Mouse (Mus musculus) erythroblast, embryonic 14.5 days (primary cell): Measurements from ENCODE around the gene Nsun6. TPM values are rescaled to one million over a fixed set of nuclear protein-coding genes. Genes with fewer than 3 reads are reported as not detected.

Experiments used
- H3K27me3 ChIP-seq: 2 replicates; pipeline ENCODE4 v1.6.1; 2012; ENCODE audit warnings: inconsistent platforms; ENCODE audit not compliant: control insufficient read depth
- H3K36me3 ChIP-seq: 2 replicates; pipeline ENCODE4 v1.6.1; 2012; ENCODE audit warnings: mild to moderate bottlenecking, inconsistent platforms; ENCODE audit not compliant: control insufficient read depth
- H3K4me1 ChIP-seq: 2 replicates; pipeline ENCODE4 v1.6.1; 2012; ENCODE audit warnings: inconsistent platforms; ENCODE audit not compliant: control insufficient read depth
- H3K4me3 ChIP-seq: replicated peaks from 2 replicates; pipeline ENCODE3; 2012; ENCODE audit warnings: moderate library complexity, mild to moderate bottlenecking, inconsistent platforms
- H3K9me3 ChIP-seq: 2 replicates; pipeline ENCODE4 v1.6.1; 2012; ENCODE audit warnings: low read length, inconsistent platforms, mixed read lengths; ENCODE audit not compliant: control insufficient read depth
- GATA1 ChIP-seq: IDR thresholded peaks from 2 replicates; pipeline ENCODE4 v1.6.1; 2012; ENCODE audit warnings: low read length, inconsistent platforms, mixed read lengths
- TAL1 ChIP-seq: IDR thresholded peaks from 3 replicates; pipeline ENCODE4 v1.6.1; 2012; ENCODE audit warnings: low read length, inconsistent platforms, mixed read lengths
- polyA plus RNA-seq: library from polyadenylated mRNA; stranded (reverse); fragments of >175 nt; gene quantifications from 2 replicates; pipeline ENCODE4 v1.2.3, GENCODE M21; 2012

The Nsun6 gene
- polyA plus RNA-seq, result 0.26 TPM in 1 of 2 replicates, not detected in the other

DNA sequence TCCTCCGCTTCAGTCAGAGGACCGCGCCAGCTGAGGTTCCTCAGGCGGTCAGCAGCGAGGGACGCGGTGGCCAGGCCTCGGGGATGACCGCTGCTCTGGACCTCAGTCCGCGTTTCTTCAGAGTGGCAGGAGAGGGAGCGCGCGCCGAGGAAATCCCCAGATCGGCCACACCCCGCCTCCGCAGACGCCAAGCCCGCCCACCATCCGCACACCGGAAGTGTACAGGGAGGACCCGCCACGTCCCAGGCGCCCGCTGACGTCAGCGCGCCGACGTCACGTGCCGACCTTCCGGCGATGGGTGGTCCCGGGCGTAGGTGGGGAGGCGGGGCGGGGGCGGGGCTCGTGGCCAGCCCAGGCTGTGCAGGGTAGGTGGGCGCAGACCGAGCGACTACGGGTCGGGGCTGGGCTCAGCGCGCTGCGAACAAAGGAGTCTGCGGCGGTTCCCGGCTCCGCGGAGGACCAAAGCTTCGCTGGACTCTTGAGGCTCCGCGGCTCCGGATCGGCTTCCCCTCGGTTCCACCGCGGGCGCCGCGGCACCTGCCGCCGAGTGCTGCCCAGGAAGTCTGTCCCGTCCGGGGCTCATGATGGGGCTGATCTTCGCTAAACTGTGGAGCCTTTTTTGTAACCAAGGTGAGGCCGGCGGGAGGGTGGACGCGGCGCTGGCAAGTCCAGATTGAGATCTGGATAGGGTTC lies at the start of gene Nsun6:
TSS of gene Nsun6 (minus strand) at position 125 of the 693 bp plus-strand sequence.
- no peaks in the 10 kb centered on the region for H3K27me3 ChIP-seq
- H3K4me3 ChIP-seq, result peak within 1 kb of the TSS; percentile 95
- no peaks in the 10 kb centered on the region for H3K36me3 ChIP-seq
- H3K9me3 ChIP-seq, result no peaks in the 10 kb centered on the region
- TF ChIP-seq GATA1 (no peak), TAL1 (no peak)
- H3K4me1 ChIP-seq, result peaks cover 29% of the 10 kb centered on the region

DNA sequence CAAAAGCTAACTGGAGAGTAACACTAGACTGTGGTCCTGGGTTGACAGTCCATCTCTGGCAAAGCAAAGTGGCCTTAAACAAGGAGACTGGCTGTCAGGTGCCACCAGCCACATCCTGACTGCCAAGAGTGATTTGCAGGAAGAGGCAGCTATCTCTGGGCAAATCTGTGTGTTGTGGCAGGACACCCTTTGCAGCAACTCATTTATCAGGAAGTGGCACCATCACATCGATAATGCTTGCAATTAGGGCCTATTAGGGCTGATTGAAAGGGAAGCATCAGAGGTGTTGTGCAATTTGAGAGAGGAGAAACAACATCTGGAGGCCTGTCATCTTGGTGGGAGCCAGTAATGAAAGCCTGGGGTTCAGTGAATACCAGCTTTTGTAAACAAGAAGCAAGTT lies 49.5 kb upstream of the Nsun6 start:
- H3K4me3 ChIP-seq, result no peak overlapping the region
- TF ChIP-seq GATA1 (no peak), TAL1 (no peak)
- H3K4me1 ChIP-seq, result no peaks in the 10 kb centered on the region
- H3K36me3 ChIP-seq, result no peaks in the 10 kb centered on the region
- no peaks in the 10 kb centered on the region for H3K27me3 ChIP-seq
- H3K9me3 ChIP-seq, result no peaks in the 10 kb centered on the region

DNA sequence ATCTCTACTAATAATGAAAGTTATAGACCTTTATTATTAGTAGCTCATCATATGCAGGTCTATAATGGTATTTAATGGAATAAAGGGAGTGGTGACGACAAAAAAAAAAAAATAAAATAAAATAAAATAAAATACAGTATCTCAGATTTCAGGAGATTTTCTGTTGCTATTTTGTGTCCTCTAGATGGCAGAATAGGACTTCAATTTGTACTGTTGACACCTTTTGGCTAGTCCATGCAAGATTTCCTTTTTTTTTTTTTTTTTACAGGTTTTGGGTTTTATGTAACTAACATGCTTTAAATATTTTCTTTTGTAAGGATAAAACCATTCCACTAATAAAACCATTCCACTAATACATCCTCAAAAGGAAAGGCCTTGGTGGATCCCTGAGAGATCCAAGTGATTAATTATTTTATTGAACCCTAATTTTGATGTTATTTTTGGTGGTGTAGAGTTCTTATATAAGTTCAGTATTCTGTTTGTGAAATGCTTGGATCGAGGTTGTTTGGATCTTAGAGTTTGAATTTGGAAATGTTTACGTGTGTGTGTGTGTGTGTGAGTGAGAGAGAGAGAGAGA lies 41.7 kb upstream of the Nsun6 start:
- Histone ChIP-seq H3K36me3 (no peaks in the 10 kb centered on the region), H3K27me3 (no peaks in the 10 kb centered on the region), H3K4me1 (no peaks in the 10 kb centered on the region), H3K4me3 (no peak overlapping the region), H3K9me3 (no peaks in the 10 kb centered on the region)
- no peak for TF ChIP-seq TAL1

DNA sequence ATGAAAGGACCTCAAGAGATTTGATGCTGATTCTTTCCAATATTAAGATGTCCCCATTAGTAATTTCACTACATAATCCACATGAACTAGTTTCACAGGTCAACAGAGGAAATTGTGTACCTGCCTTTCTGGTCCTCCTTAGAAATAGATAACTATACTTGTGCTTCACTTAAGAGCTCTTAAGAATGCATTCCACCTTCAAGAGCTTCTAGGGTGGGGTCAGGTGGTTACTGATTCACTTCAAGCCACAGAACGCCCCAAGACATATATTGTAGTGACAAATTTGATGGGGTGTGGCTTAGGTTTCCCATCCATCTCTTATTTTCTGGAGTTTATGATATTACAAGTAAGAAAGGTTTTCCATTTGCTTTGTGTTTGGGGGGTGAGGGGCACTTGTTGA lies 32.4 kb upstream of the Nsun6 start:
- Histone ChIP-seq H3K27me3 (no peaks in the 10 kb centered on the region), H3K9me3 (no peaks in the 10 kb centered on the region), H3K36me3 (peaks cover 2% of the 10 kb centered on the region), H3K4me3 (no peak overlapping the region), H3K4me1 (no peaks in the 10 kb centered on the region)
- TF ChIP-seq TAL1, result no peak
- no peak for TF ChIP-seq GATA1

DNA sequence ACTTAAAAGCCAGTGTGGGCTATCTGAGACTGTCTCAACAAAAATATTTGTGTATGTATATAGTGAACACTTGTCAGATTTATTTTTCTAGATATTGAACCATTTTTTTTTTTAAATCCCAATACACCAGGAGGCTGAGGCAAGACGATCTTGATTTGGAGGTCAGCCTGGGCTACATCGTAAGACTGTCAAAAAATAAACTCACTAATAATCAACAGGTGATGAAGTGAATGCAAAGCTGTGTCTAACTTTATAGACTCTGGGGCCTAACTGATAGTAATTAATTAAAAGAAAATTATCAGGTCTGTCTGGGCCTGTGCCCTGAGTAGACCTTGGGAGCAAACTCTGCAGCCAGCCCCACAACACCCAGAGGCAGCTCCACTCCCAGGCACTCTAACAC lies 28.8 kb upstream of the Nsun6 start:
- Histone ChIP-seq H3K9me3 (no peaks in the 10 kb centered on the region), H3K36me3 (peaks cover 5% of the 10 kb centered on the region), H3K4me3 (no peak overlapping the region), H3K4me1 (no peaks in the 10 kb centered on the region), H3K27me3 (no peaks in the 10 kb centered on the region)
- TF ChIP-seq GATA1 (no peak), TAL1 (no peak)

DNA sequence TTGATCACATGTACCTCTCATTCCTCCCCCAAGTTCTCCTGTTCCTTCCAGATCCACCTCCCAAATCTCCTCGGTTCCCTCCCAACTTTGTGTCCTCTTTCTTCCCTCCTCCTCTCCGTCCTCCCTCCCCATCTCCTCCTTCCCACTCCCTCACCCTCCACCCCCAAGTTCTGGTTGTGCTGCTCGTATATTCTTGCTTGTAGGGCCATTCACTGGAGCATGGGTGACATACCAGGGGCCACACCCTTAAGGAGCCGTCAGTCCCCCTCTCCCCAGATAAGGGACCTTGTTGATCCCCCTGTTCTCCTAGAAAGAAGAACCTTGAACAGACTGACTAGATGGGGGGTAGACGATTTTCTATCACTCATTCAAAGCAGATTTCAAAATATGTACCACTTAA lies 12.2 kb upstream of the Nsun6 start:
- Histone ChIP-seq H3K4me3 (no peak overlapping the region), H3K4me1 (peaks cover 5% of the 10 kb centered on the region), H3K9me3 (no peaks in the 10 kb centered on the region), H3K27me3 (no peaks in the 10 kb centered on the region), H3K36me3 (peaks cover 17% of the 10 kb centered on the region)
- TF ChIP-seq GATA1 (no peak), TAL1 (no peak)

DNA sequence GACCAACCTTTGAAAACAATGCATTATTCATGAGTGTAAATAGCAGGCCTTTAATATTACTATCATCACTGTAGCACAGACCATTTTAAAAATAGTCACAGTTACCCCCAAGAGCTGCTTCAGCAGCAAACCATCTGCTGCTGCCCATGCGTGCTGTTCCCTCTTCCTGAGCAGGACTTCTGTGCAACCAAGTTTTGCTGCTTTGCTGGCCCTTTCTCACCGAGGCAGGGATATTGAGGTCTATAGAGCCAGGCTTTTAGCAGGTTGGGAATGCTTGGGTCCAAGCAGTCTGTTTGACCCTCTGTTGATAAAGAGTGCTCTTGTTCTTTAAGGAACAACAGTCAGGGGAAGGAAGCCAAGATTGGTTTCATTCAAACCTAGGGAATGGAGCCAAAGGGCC lies 10.6 kb upstream of the Nsun6 start:
- no peaks in the 10 kb centered on the region for H3K27me3 ChIP-seq

DNA sequence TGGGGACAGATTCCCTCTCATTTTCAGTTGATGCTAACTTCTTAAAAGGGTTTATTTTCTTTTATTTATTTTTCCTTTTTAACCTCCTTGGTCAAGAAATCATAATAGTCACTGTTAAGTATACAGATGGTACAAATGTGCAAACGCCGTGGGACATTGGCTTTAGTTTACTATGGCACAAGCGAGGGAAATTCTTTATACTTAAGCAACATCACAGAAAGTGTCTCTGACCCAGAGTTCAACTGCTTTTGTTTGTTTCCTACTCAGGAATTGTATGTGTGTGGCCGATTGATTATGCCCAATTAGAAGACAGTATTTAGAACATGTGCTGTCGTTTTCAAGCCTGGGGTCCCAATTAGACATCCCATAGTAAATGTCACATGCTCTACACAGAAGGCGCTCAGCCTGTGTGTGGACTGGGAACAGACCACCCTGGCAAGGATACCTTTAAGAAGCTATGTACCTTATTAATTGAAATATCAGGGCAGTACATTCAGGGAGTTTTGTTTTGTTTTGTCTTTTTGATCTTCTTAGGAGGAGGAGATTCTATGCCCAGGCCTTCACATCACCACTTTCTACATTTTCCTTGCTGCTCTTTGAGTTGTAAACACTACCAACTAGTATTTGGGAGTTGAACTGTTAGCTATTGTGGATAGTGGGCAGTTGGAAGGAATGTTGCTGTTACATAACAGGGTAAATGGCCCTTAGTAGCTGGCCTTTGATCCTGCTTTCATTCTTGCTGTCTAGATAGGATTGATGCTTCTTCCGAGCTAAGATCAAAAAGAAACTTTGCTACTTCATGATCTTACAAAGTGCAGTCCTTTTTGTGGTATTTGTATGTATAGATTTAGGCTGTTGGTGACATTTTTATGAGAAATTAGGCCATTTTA lies 9.8 kb upstream of the Nsun6 start:
- Histone ChIP-seq H3K27me3 (no peaks in the 10 kb centered on the region), H3K4me1 (peaks cover 7% of the 10 kb centered on the region), H3K9me3 (no peaks in the 10 kb centered on the region), H3K36me3 (peaks cover 8% of the 10 kb centered on the region), H3K4me3 (no peak overlapping the region)
- TF ChIP-seq GATA1, result no peak
- TF ChIP-seq TAL1, result no peak

More for the DNA sequence above, 10.6 kb upstream of the Nsun6 start:
- Histone ChIP-seq H3K4me1 (peaks cover 7% of the 10 kb centered on the region), H3K4me3 (no peak overlapping the region), H3K36me3 (peaks cover 13% of the 10 kb centered on the region), H3K9me3 (no peaks in the 10 kb centered on the region)
- TF ChIP-seq GATA1, result no peak
- TF ChIP-seq TAL1, result no peak

DNA sequence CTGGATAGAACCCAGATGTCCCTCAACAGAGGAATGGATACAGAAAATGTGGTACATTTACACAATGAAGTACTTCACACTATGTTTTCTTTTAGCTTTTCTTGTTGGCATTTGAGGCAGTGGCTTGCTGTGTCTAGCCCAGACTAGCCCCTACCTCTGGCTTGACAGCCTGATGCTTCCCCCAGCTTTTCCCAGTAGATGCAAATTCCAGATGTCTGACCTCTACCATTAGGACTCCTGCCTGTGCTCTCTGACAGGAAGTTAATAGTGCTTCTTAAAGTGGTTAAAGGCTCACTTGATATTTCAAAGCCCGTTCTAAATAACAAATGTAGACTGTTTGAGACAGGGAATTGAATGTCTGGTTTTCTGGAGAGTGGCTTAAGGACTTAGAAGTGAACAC lies 8.9 kb upstream of the Nsun6 start:
- Histone ChIP-seq H3K27me3 (no peaks in the 10 kb centered on the region), H3K4me3 (no peak overlapping the region), H3K4me1 (peaks cover 7% of the 10 kb centered on the region), H3K9me3 (no peaks in the 10 kb centered on the region), H3K36me3 (peaks cover 5% of the 10 kb centered on the region)
- TF ChIP-seq GATA1 (no peak), TAL1 (no peak)
